Mouse (Mus musculus): ENCODE results near the gene Pltp.
A peak's percentile ranks its signal among the peaks of the same experiment; 100 is the strongest.
"Not testable (repeated sequence)": the region's sequence is repeated elsewhere in the genome, so short reads cannot be mapped to it uniquely, and the experiment has no call there.

Gene Pltp

GRCm38 (mm10) chr2:164813557-164813956 lies 44.0 kb downstream of the Pltp start:
- DNase-seq (ENCODE audit: extremely low read depth, low read depth, low spot score) = no peak

- DNase-seq (ENCODE audit: extremely low read depth, low read depth, low spot score) = no peak
These were observed 50.9 kb downstream of the Pltp start for GRCm38 (mm10) chr2:164806614-164807013.

GRCm38 (mm10) chr2:164805332-164805718 lies 52.2 kb downstream of the Pltp start:
- DNase-seq (ENCODE audit: extremely low read depth, low read depth, low spot score) = no peak

GRCm38 (mm10) chr2:164804533-164805331 lies 52.8 kb downstream of the Pltp start, which contains the start of the genes Acot8 and Zswim3:
Acot8 (minus strand) TSS chr2:164804882.
Zswim3 (plus strand) TSS chr2:164805098.
- peak; percentile 92 for DNase-seq (ENCODE audit: extremely low read depth, low read depth, low spot score)

GRCm38 (mm10) chr2:164803921-164804313 lies 53.6 kb downstream of the Pltp start:
- DNase-seq (ENCODE audit: extremely low read depth, low read depth, low spot score) = no peak

- no peak for DNase-seq (ENCODE audit: extremely low read depth, low read depth, low spot score)
These were observed 54.1 kb downstream of the Pltp start for GRCm38 (mm10) chr2:164803201-164803920.

GRCm38 (mm10) chr2:164800252-164801004 lies 57.1 kb downstream of the Pltp start:
- DNase-seq (ENCODE audit: extremely low read depth, low read depth, low spot score) = no peak

- DNase-seq (ENCODE audit: extremely low read depth, low read depth, low spot score) = not testable (repeated sequence)
These were observed 59.0 kb downstream of the Pltp start for GRCm38 (mm10) chr2:164798554-164798953.

- no peak for DNase-seq (ENCODE audit: extremely low read depth, low read depth, low spot score)
These were observed 61.6 kb downstream of the Pltp start for GRCm38 (mm10) chr2:164795868-164796267.

- DNase-seq (ENCODE audit: extremely low read depth, low read depth, low spot score) = no peak
These were observed 63.2 kb downstream of the Pltp start for GRCm38 (mm10) chr2:164794293-164794692.

GRCm38 (mm10) chr2:164793772-164794171 lies 63.7 kb downstream of the Pltp start:
- DNase-seq (ENCODE audit: extremely low read depth, low read depth, low spot score) = no peak

- no peak for DNase-seq (ENCODE audit: extremely low read depth, low read depth, low spot score)
These were observed 64.3 kb downstream of the Pltp start for GRCm38 (mm10) chr2:164793236-164793635.

GRCm38 (mm10) chr2:164792400-164793190 lies 64.9 kb downstream of the Pltp start:
- DNase-seq (ENCODE audit: extremely low read depth, low read depth, low spot score) = no peak

- no peak for DNase-seq (ENCODE audit: extremely low read depth, low read depth, low spot score)
These were observed 65.7 kb downstream of the Pltp start for GRCm38 (mm10) chr2:164791841-164792261.

- peak; percentile 70 for DNase-seq (ENCODE audit: extremely low read depth, low read depth, low spot score)
These were observed 67.1 kb downstream of the Pltp start for GRCm38 (mm10) chr2:164790451-164790850.
